Mouse (Mus musculus) heart, embryonic 14.5 days (tissue): Measurements from ENCODE around the gene Bcar1. TPM values are rescaled to one million over a fixed set of nuclear protein-coding genes. Genes with fewer than 3 reads are reported as not detected.

Experiments
- ATAC-seq: fragments of 200-750 bp; cut with Nextera tagmentation; 2 replicates; pipeline ENCODE4 v1.8.0; 2017; ENCODE audit warnings: low read depth, moderate TSS enrichment; ENCODE audit not compliant: insufficient number of reproducible peaks, insufficient read depth, low FRiP score
- H3K27ac ChIP-seq, 2 experiments: fragments of 200-500 bp in 1 of 2; fragments of 300-500 bp in 1 of 2; sonication (generic) in 1 of 2; replicated peaks in 1 of 2; 2 replicates each; pipeline ENCODE4 v1.5.1; 2012 to 2014; ENCODE audit warnings: low read depth in 2 of 2, low read length in 2 of 2, control low read depth in 1 of 2, mild to moderate bottlenecking in 1 of 2, mixed read lengths in 1 of 2; ENCODE audit not compliant: control insufficient read depth in 1 of 2, insufficient read depth in 1 of 2
- H3K27me3 ChIP-seq: fragments of 300-500 bp; sonication (generic); 2 replicates; pipeline ENCODE4 v1.6.1; 2014; ENCODE audit warnings: mild to moderate bottlenecking, low read length, control low read depth; ENCODE audit not compliant: control insufficient read depth, insufficient read depth
- H3K36me3 ChIP-seq: fragments of 300-500 bp; sonication (generic); 2 replicates; pipeline ENCODE4 v1.6.1; 2014; ENCODE audit warnings: mild to moderate bottlenecking, control low read depth, low read length, mixed read lengths; ENCODE audit not compliant: control insufficient read depth, insufficient read depth
- H3K4me1 ChIP-seq, 2 experiments: fragments of 200-500 bp in 1 of 2; fragments of 300-500 bp in 1 of 2; sonication (generic) in 1 of 2; 2 replicates each; pipeline ENCODE4 v1.6.1; 2012 to 2014; ENCODE audit warnings: low read length in 2 of 2, control low read depth in 1 of 2, mixed read lengths in 1 of 2; ENCODE audit not compliant: control insufficient read depth in 2 of 2, insufficient read depth in 2 of 2
- H3K4me2 ChIP-seq: fragments of 300-500 bp; sonication (generic); 2 replicates; pipeline ENCODE4 v1.6.1; 2014; ENCODE audit warnings: mild to moderate bottlenecking, low read length
- H3K4me3 ChIP-seq, 2 experiments: fragments of 200-500 bp in 1 of 2; fragments of 300-500 bp in 1 of 2; sonication (generic) in 1 of 2; 2 replicates each; pipeline ENCODE4 v1.5.1; 2012 to 2014; ENCODE audit warnings: low read length in 2 of 2, mild to moderate bottlenecking in 2 of 2, control low read depth in 1 of 2, low read depth in 1 of 2, moderate library complexity in 1 of 2; ENCODE audit not compliant: control insufficient read depth in 1 of 2, insufficient read depth in 1 of 2
- H3K9ac ChIP-seq: fragments of 300-500 bp; sonication (generic); 2 replicates; pipeline ENCODE4 v1.6.1; 2014; ENCODE audit warnings: mild to moderate bottlenecking, low read length
- H3K9me3 ChIP-seq: fragments of 300-500 bp; sonication (generic); 2 replicates; pipeline ENCODE4 v1.6.1; 2016; ENCODE audit warnings: low read length, control low read depth; ENCODE audit not compliant: control insufficient read depth
- WGBS: fragments of 180-500 bp; shearing (Covaris S2); extraction: QIAGEN DNeasy Blood & Tissue Kit; methylation state at CpG from one replicate; pipeline ENCODE4 v1.1.7; 2014; 5-methylcytosine and 5-hydroxymethylcytosine counted together
- polyA plus RNA-seq: library from polyadenylated mRNA; unstranded; fragments of >200 nt; fragmentation: Nextera tagmentation; extraction: Ambion mirVana; gene quantifications from 2 replicates; pipeline ENCODE4 v1.2.1, GENCODE M21; 2014

Bcar1 gene
- 49.5 and 50.8 TPM in 2 replicates for polyA plus RNA-seq

GRCm38 (mm10) chr8:111743792-111744696 is at the start of gene Bcar1:
Gene Bcar1, minus strand, starts transcription at chr8:111743809.
- Histone ChIP-seq H3K36me3 (no peaks in the 10 kb centered on the region), H3K4me2 (peak within 1 kb of the TSS; percentile 90), H3K9ac (peak within 1 kb of the TSS; percentile 93), H3K4me1 (peaks cover 56 to 66% of the 10 kb centered on the region in 2 experiments), H3K9me3 (no peaks in the 10 kb centered on the region), H3K4me3 (peak within 1 kb of the TSS; percentile 63 to 83), H3K27ac (peak within 1 kb of the TSS; percentile 55 to 75), H3K27me3 (no peaks in the 10 kb centered on the region)
- peak; percentile 56 for ATAC-seq
- 14% methylated on average over 33 of the region's 40 CpGs for WGBS

GRCm38 (mm10) chr8:111789639-111790038 is 46.0 kb upstream of the Bcar1 start:
- Histone ChIP-seq H3K27me3 (no peaks in the 10 kb centered on the region), H3K4me1 (peaks cover 25 to 50% of the 10 kb centered on the region in 2 experiments), H3K4me3 (no peak overlapping the region), H3K36me3 (no peaks in the 10 kb centered on the region), H3K9me3 (no peaks in the 10 kb centered on the region), H3K4me2 (no peak overlapping the region), H3K27ac (no peak overlapping the region), H3K9ac (no peak overlapping the region)
- ATAC-seq: no peak

DNA sequence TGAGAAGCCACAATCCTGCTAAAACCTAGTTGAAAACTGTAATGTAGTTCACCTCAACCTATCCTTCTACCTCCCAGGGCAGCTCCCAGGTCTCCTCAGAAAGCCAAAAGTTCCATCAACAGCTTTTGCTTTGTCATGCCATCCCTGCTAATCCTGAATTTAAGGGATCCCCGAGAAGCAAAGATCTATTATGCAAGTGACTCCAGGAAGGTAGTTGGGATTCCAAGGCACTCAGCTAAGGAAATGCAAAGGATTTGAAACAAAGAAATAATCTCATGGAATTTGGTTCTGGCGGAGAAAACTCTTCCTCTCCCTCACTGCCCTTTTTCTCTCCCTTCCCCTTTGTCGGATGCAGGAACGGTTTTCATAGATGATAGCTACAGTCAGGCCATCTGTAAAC is 45.6 kb upstream of the Bcar1 start:
- Histone ChIP-seq H3K27ac (peak overlapping the region in 1 of 2 experiments; percentile 35; a peak in 1 of 4 replicates), H3K9ac (no peak overlapping the region), H3K4me1 (peaks cover 24 to 47% of the 10 kb centered on the region in 2 experiments), H3K4me3 (no peak overlapping the region), H3K27me3 (no peaks in the 10 kb centered on the region), H3K9me3 (no peaks in the 10 kb centered on the region), H3K4me2 (no peak overlapping the region), H3K36me3 (no peaks in the 10 kb centered on the region)
- no peak for ATAC-seq
- 54% methylated on average over 4 of the region's 4 CpGs for WGBS

GRCm38 (mm10) chr8:111788497-111788896 is 44.9 kb upstream of the Bcar1 start:
- H3K9ac ChIP-seq: no peak overlapping the region
- peak overlapping the region in 1 of 2 experiments; percentile 68; a peak in 1 of 4 replicates for H3K27ac ChIP-seq

GRCm38 (mm10) chr8:111788085-111788484 is 44.5 kb upstream of the Bcar1 start:
- no peak for ATAC-seq

More at GRCm38 (mm10) chr8:111788497-111788896, 44.9 kb upstream of the Bcar1 start:
- Histone ChIP-seq H3K9me3 (no peaks in the 10 kb centered on the region), H3K4me3 (no peak overlapping the region), H3K27me3 (no peaks in the 10 kb centered on the region), H3K36me3 (no peaks in the 10 kb centered on the region), H3K4me2 (no peak overlapping the region), H3K4me1 (peaks cover 24 to 47% of the 10 kb centered on the region in 2 experiments)
- ATAC-seq: no peak
- WGBS: 76% methylated on average over 3 of the region's 3 CpGs

DNA sequence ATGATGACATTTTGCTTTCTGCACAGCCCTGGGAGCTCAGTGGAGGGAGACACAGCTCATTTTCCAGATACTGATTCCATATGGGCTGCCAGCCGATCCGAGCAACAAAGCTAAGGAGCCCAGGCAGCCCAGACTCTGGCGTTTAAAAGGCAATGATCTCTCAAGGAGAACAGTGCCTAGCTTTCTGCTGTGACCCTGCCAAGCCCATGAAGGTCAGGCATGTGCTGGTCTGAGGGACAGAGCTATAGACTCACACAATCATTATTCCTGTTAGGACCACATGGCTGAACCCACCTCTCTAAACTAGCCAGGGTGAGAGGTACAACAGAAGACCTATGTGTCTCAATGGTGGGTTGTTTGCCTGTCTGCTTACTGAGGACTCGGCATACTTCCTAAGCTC is 44.1 kb upstream of the Bcar1 start:
- peaks cover 24 to 52% of the 10 kb centered on the region in 2 experiments for H3K4me1 ChIP-seq
- peak overlapping the region; percentile 18 to 68; a peak in 3 of 4 replicates for H3K27ac ChIP-seq
- peak overlapping the region; percentile 28 for H3K9ac ChIP-seq
- H3K27me3 ChIP-seq: no peaks in the 10 kb centered on the region
- H3K4me2 ChIP-seq: peak overlapping the region; percentile 36
- no peak for ATAC-seq
- H3K36me3 ChIP-seq: no peaks in the 10 kb centered on the region
- H3K9me3 ChIP-seq: no peaks in the 10 kb centered on the region
- H3K4me3 ChIP-seq: no peak overlapping the region
- 33% methylated on average over 4 of the region's 4 CpGs for WGBS

More at GRCm38 (mm10) chr8:111788085-111788484, 44.5 kb upstream of the Bcar1 start:
- H3K27me3 ChIP-seq: no peaks in the 10 kb centered on the region
- H3K4me1 ChIP-seq: peaks cover 24 to 48% of the 10 kb centered on the region in 2 experiments
- H3K36me3 ChIP-seq: no peaks in the 10 kb centered on the region
- WGBS: 44% methylated on average over 5 of the region's 5 CpGs
- H3K4me2 ChIP-seq: peak overlapping the region; percentile 36; the same call in 1 of the 2 replicates
- no peak overlapping the region for H3K4me3 ChIP-seq
- peak overlapping the region; percentile 28 for H3K9ac ChIP-seq
- no peaks in the 10 kb centered on the region for H3K9me3 ChIP-seq
- peak overlapping the region; percentile 18 to 68; a peak in 2 of 4 replicates for H3K27ac ChIP-seq

- 38% methylated on average over 13 of the region's 13 CpGs for WGBS
- ATAC-seq: peak; percentile 59; the same call in 1 of the 2 replicates
These were observed 43.3 kb upstream of the Bcar1 start for GRCm38 (mm10) chr8:111786701-111787588.

More at GRCm38 (mm10) chr8:111786701-111787588, 43.3 kb upstream of the Bcar1 start:
- no peaks in the 10 kb centered on the region for H3K9me3 ChIP-seq
- H3K27ac ChIP-seq: peak overlapping the region; percentile 47 to 68
- peak overlapping the region; percentile 28 for H3K9ac ChIP-seq
- H3K4me1 ChIP-seq: peaks cover 25 to 55% of the 10 kb centered on the region in 2 experiments
- no peaks in the 10 kb centered on the region for H3K27me3 ChIP-seq
- no peak overlapping the region for H3K4me3 ChIP-seq
- peak overlapping the region; percentile 36 for H3K4me2 ChIP-seq
- H3K36me3 ChIP-seq: no peaks in the 10 kb centered on the region
